Mouse (Mus musculus): ENCODE data around the gene Gm20388.

- TF ChIP-seq CTCF (IDR thresholded peaks at IDR 0.05; ENCODE audit: low read depth), result no peak
- no peak for TF ChIP-seq EP300 (IDR thresholded peaks at IDR 0.05; ENCODE audit: low read depth)
Measured at GRCm38 (mm10) chr8:123441788-123442187, 3531.1 kb downstream of the Gm20388 start.

All from liver, embryonic 14.5 days (tissue).